Mouse (Mus musculus) erythroblast, embryonic 14.5 days (primary cell): ENCODE results near the gene Slc41a2.

ENCODE experiments used
- GATA1 ChIP-seq: IDR thresholded peaks from 2 replicates; pipeline ENCODE4 v1.6.1; 2012; ENCODE audit warnings: low read length, inconsistent platforms, mixed read lengths
- TAL1 ChIP-seq: IDR thresholded peaks from 3 replicates; pipeline ENCODE4 v1.6.1; 2012; ENCODE audit warnings: low read length, inconsistent platforms, mixed read lengths

DNA sequence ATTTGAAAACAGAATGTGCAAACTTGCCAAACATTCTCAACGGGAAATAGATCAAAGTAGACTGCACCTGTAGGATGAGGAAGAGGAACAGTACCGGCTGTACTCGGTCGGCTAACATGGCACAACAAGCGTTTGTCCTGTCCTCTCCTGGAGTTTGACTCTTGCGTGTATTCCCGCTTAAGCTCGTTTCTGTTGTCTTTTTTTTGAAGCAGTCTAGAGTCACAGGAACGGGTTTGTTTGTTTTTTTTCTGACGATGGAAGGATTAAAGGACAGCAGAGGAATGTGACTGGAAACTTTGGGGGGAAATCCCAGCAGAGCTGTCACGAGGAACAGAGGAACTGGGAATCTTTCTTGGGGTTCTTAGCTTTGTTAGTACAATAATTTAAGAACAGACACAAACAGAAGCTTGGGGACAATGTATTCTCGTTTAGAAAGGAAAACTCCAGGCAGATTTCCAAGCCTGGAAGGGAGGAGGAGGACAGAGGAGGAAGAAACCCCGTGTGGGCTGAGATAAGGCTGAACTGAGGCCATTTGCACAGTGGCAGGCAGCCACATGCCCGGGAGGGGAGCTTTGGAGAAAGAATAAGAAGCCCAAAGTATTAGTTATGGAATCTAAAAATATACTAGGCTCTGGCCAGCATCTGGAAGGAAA is 16.1 kb upstream of the Slc41a2 start:
- TF ChIP-seq GATA1 (no peak), TAL1 (no peak)
